Mouse (Mus musculus) E14TG2a.4 (cell line): Measurements from ENCODE around the gene Prkca.

Source experiments
- CTCF ChIP-seq: conservative IDR thresholded peaks from 2 replicates; pipeline ENCODE4 v1.5.1; 2014; ENCODE audit warnings: low read length
- NANOG ChIP-seq: IDR thresholded peaks from 2 replicates; pipeline ENCODE4 v1.6.1; 2014; ENCODE audit warnings: borderline replicate concordance, low read length, mixed read lengths
- POU5F1 ChIP-seq: IDR thresholded peaks from 2 replicates; pipeline ENCODE4 v1.6.1; 2014; ENCODE audit warnings: low read length, borderline replicate concordance

DNA sequence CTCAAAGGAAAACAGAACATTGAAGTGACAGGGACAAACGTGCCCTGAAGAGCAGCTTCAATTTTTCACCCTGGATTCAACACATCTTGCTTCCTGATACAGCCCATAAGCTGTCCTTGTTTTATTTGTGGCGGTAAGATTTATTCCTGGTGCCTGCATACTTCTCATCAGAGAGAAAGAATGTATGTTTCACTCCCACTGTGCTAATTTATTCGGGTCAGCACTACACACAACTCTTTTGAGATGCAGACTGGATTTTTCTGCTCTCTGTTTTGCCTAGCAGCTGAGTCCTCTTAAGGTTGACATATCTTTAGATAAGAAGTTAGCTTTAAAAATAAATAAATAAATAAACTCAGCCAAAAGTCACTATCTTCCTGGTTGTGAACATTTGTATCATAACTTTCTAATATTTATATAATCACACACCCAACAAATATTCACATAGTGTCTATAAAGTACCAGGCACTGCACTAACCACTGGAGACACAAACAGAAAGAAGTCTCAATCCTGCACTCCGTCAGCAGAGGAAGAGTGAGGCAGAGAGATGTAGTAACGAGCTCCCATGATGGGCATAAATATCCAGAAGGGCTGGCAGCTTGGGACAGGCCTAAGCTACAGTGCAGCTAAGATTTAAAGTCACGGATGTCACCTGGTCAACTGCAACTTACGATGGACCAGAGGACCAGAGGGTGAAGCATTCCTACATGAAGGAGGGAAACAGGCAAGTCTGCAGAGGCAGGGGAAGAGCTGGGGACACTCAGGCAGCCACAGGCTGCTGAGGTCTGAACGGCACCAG, 9.9 kb downstream of the Prkca start:
- TF ChIP-seq CTCF: no peak
- TF ChIP-seq POU5F1: no peak
- TF ChIP-seq NANOG: no peak
